Mouse (Mus musculus): Measurements from ENCODE around the gene Lmcd1. TPM values are rescaled to one million over a fixed set of nuclear protein-coding genes. Genes with fewer than 3 reads are reported as not detected.

Lmcd1 gene
- total and polyA plus RNA-seq, 3 experiments, result 0.64 to 4.8 (median 2.3) TPM

GRCm38 (mm10) chr6:112295269-112295668 lies 21.7 kb downstream of the Lmcd1 start:
- no peak overlapping the region for H3K27ac ChIP-seq (ENCODE audit: insufficient read depth, low read depth)
- no peaks in the 10 kb centered on the region for H3K9me3 ChIP-seq (replicated peaks; ENCODE audit: low read length)
- no peaks in the 10 kb centered on the region for H3K79me2 ChIP-seq (replicated peaks; ENCODE audit: control insufficient read depth, extremely low read depth, insufficient read depth, poor library complexity, severe bottlenecking)
- H3K27me3 ChIP-seq (replicated peaks), result no peaks in the 10 kb centered on the region
- no peak overlapping the region for H3K4me2 ChIP-seq (ENCODE audit: insufficient read depth, low read depth, poor library complexity, severe bottlenecking)
- H3K4me1 ChIP-seq (ENCODE audit: control insufficient read depth in 1 of 2, insufficient read depth in 2 of 2), result no peaks in the 10 kb centered on the region
- no peak for TF ChIP-seq PAX5 (IDR thresholded peaks at IDR 0.05; ENCODE audit: low read length)
- no peak for TF ChIP-seq ZNF384 (IDR thresholded peaks at IDR 0.05; ENCODE audit: low read depth, low read length)
- TF ChIP-seq UBTF (IDR thresholded peaks at IDR 0.05; ENCODE audit: low read depth, low read length), result no peak
- no peak for TF ChIP-seq ZC3H11A (IDR thresholded peaks at IDR 0.05; ENCODE audit: low read depth, low read length)
- TF ChIP-seq CHD1 (IDR thresholded peaks at IDR 0.05; ENCODE audit: low read depth, low read length), result no peak
- TF ChIP-seq E2F4 (IDR thresholded peaks at IDR 0.05; ENCODE audit: insufficient replicate concordance, low read depth, low read length), result no peak
- no peak for TF ChIP-seq MXI1 (IDR thresholded peaks at IDR 0.05; ENCODE audit: low read depth, low read length)
- no peak for TF ChIP-seq ZMIZ1 (IDR thresholded peaks at IDR 0.05; ENCODE audit: low read depth, low read length)
- TF ChIP-seq POLR2AphosphoS2 (IDR thresholded peaks at IDR 0.05; ENCODE audit: low read depth, low read length), result no peak
- no peak for TF ChIP-seq MEF2A (IDR thresholded peaks at IDR 0.05; ENCODE audit: borderline replicate concordance, low read depth, low read length)
- no peak for TF ChIP-seq HCFC1 (IDR thresholded peaks at IDR 0.05; ENCODE audit: low read depth, low read length)
- no peak for TF ChIP-seq JUN (IDR thresholded peaks at IDR 0.05; ENCODE audit: insufficient read depth, low read depth, low read length)
- dilution Hi-C loops (cut with MboI; ENCODE audit: extremely low pct_ligation_motif_present, extremely low pct_unique_long_range_greater_than_20kb, low sequenced_read_pairs) (no loop called here), in situ Hi-C loops (cut with MboI; ENCODE audit: low pct_ligation_motif_present, low pct_unique_long_range_greater_than_20kb, low sequenced_read_pairs) (no loop called here)
- no peak for DNase-seq (ENCODE audit: extremely low read depth)
- H3K4me3 ChIP-seq (replicated peaks in 1 of 3; ENCODE audit: low read depth in 2 of 3, low read length in 2 of 3, poor library complexity in 1 of 3), result no peak overlapping the region
- H3K9ac ChIP-seq (ENCODE audit: insufficient read depth, low read depth), result no peak overlapping the region
- H3K36me3 ChIP-seq (replicated peaks in 1 of 2; ENCODE audit: control insufficient read depth in 1 of 2, insufficient read depth in 1 of 2, low read length in 1 of 2), result no peaks in the 10 kb centered on the region

DNA sequence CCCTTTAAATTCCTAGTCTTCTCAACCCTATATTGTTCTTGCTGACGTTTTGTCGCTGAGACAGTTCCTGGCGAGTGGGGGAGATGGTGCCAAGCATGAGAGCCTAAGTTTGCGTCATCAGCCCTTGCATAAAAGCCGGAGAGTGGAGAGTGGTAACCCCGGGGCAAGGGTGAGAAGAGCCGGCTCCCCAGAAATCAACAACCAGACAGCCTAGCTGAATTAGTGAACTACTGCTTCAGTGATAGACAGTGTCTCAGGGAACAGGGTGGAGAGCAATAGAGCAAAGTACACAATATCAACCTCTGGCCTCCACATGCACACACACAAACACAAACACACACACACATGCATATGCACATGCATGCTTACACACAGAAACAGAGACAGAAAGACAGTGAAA lies 26.6 kb downstream of the Lmcd1 start:
- H3K27me3 ChIP-seq (replicated peaks), result peaks cover 6% of the 10 kb centered on the region
- no peak for DNase-seq (ENCODE audit: extremely low read depth)
- no peak overlapping the region for H3K9ac ChIP-seq (ENCODE audit: insufficient read depth, low read depth)
- no peak overlapping the region for H3K4me2 ChIP-seq (ENCODE audit: insufficient read depth, low read depth, poor library complexity, severe bottlenecking)
- in situ Hi-C loops (cut with MboI; ENCODE audit: low pct_ligation_motif_present, low pct_unique_long_range_greater_than_20kb, low sequenced_read_pairs) (no loop called here), dilution Hi-C loops (cut with MboI; ENCODE audit: extremely low pct_ligation_motif_present, extremely low pct_unique_long_range_greater_than_20kb, low sequenced_read_pairs) (no loop called here)
- H3K79me2 ChIP-seq (replicated peaks; ENCODE audit: control insufficient read depth, extremely low read depth, insufficient read depth, poor library complexity, severe bottlenecking), result no peaks in the 10 kb centered on the region
- no peak overlapping the region for H3K4me3 ChIP-seq (replicated peaks in 1 of 3; ENCODE audit: low read depth in 2 of 3, low read length in 2 of 3, poor library complexity in 1 of 3)
- no peaks in the 10 kb centered on the region for H3K4me1 ChIP-seq (ENCODE audit: control insufficient read depth in 1 of 2, insufficient read depth in 2 of 2)
- H3K27ac ChIP-seq (ENCODE audit: insufficient read depth, low read depth), result no peak overlapping the region
- no peaks in the 10 kb centered on the region for H3K36me3 ChIP-seq (replicated peaks in 1 of 2; ENCODE audit: control insufficient read depth in 1 of 2, insufficient read depth in 1 of 2, low read length in 1 of 2)
- TF ChIP-seq ZNF384 (IDR thresholded peaks at IDR 0.05; ENCODE audit: low read depth, low read length), result no peak
- TF ChIP-seq MAFK (IDR thresholded peaks at IDR 0.05; ENCODE audit: insufficient replicate concordance, low read length), result no peak
- no peak for TF ChIP-seq GABPA (IDR thresholded peaks at IDR 0.05; ENCODE audit: insufficient replicate concordance, low read depth, low read length)
- no peak for TF ChIP-seq RAD21 (IDR thresholded peaks at IDR 0.05; ENCODE audit: low read depth, low read length)
- no peak for TF ChIP-seq HCFC1 (IDR thresholded peaks at IDR 0.05; ENCODE audit: low read depth, low read length)
- TF ChIP-seq PAX5 (IDR thresholded peaks at IDR 0.05; ENCODE audit: low read length), result no peak
- no peak for TF ChIP-seq POLR2AphosphoS2 (IDR thresholded peaks at IDR 0.05; ENCODE audit: low read depth, low read length)
- TF ChIP-seq IRF4 (IDR thresholded peaks at IDR 0.05; ENCODE audit: low read depth, low read length), result no peak
- TF ChIP-seq ZC3H11A (IDR thresholded peaks at IDR 0.05; ENCODE audit: low read depth, low read length), result no peak
- no peak for TF ChIP-seq RCOR1 (conservative IDR thresholded peaks at IDR 0.05; ENCODE audit: low read depth, low read length)
- no peak for TF ChIP-seq NRF1 (IDR thresholded peaks at IDR 0.05; ENCODE audit: low read depth, low read length)
- no peaks in the 10 kb centered on the region for H3K9me3 ChIP-seq (replicated peaks; ENCODE audit: low read length)
